In genomic region chr4:137436979-137437669, GRCm38 (mm10) we compare ENCODE assay signal across 37 mouse cellular contexts. TPM values are rescaled to one million over a fixed set of nuclear protein-coding genes. Genes with fewer than 3 reads are reported as not detected.
DNase-seq lines count a peak whose midpoint lies in the region; ATAC-seq and TF ChIP-seq lines count a peak whose summit lies in the region.
"Had no signal": no experiment of that assay in that cellular context is flagged by ENCODE, and none has a peak within 500 bp of the region (broad histone marks: within the 10 kb centered on the region; RNA-seq: fewer than 3 reads in every experiment).

No protein-coding gene starts in this region.

- H3K4me2 ChIP-seq in intestine, embryonic 15.5 days (replicated peaks): no peak overlapping the region
- no peak overlapping the region for H3K4me2 ChIP-seq in intestine, postnatal 0 days (replicated peaks; ENCODE audit: low read depth)
- H3K4me2 ChIP-seq in stomach, embryonic 16.5 days (ENCODE audit: low read depth, low read length): no peak overlapping the region
- H3K4me2 ChIP-seq: embryonic facial prominence, embryonic 13.5 days; forebrain, embryonic 13.5 days; heart, embryonic 12.5 days; heart, embryonic 15.5 days; hindbrain, embryonic 12.5 days; hindbrain, embryonic 15.5 days had no signal

- H3K9me3 ChIP-seq in intestine, embryonic 15.5 days: no peaks in the 10 kb centered on the region
- no peaks in the 10 kb centered on the region for H3K9me3 ChIP-seq in intestine, postnatal 0 days (ENCODE audit: control insufficient read depth)
- no peaks in the 10 kb centered on the region for H3K9me3 ChIP-seq in stomach, embryonic 16.5 days (replicated peaks; ENCODE audit: control insufficient read depth, low read length)
- H3K9me3 ChIP-seq: embryonic facial prominence, embryonic 10.5 days; embryonic facial prominence, embryonic 13.5 days; forebrain, embryonic 13.5 days; G1E; heart, embryonic 15.5 days; hindbrain, embryonic 12.5 days; hindbrain, embryonic 15.5 days had no signal

- DNase-seq in gastrocnemius, adult 18-20 months (ENCODE audit: low spot score): peak; percentile 36
- DNase-seq in gastrocnemius, postnatal 4 days (ENCODE audit: low spot score in 2 of 2): no peak
- DNase-seq in brain, adult 2 months (ENCODE audit: low read depth, low spot score): peak; percentile 46
- no peak for DNase-seq in ovary, postnatal 14 days (ENCODE audit: low spot score)
- DNase-seq in cerebellum, postnatal 36 days: no peak
- DNase-seq: adrenal gland, postnatal 10 days; adrenal gland, postnatal 36 days; B cell, adult 2 months; cerebellum, adult 11 months; cerebellum, adult 2 months; cerebellum, adult 9-11 months; cerebellum, postnatal 25 days; embryo, embryonic 11 days; gastrocnemius, postnatal 25 days; heart, adult 18-20 months; heart, postnatal 10 days; heart, postnatal 4 days; kidney, adult 2 months had no signal

- no peak for TF ChIP-seq CTCF in intestine, postnatal 0 days (IDR thresholded peaks at IDR 0.05; ENCODE audit: low read depth)

- H3K4me3 ChIP-seq in intestine, embryonic 15.5 days (replicated peaks): no peak overlapping the region
- H3K4me3 ChIP-seq in intestine, postnatal 0 days (ENCODE audit: low read depth, low read length): no peak overlapping the region
- H3K4me3 ChIP-seq in stomach, embryonic 16.5 days (replicated peaks; ENCODE audit: low read length): no peak overlapping the region
- H3K4me3 ChIP-seq: embryonic facial prominence, embryonic 10.5 days; embryonic facial prominence, embryonic 13.5 days; erythroblast, embryonic 14.5 days; forebrain, embryonic 13.5 days; heart, embryonic 12.5 days; heart, embryonic 15.5 days; hindbrain, embryonic 12.5 days; hindbrain, embryonic 15.5 days had no signal

- no peaks in the 10 kb centered on the region for H3K4me1 ChIP-seq in intestine, embryonic 15.5 days (replicated peaks)
- no peaks in the 10 kb centered on the region for H3K4me1 ChIP-seq in intestine, postnatal 0 days (replicated peaks; ENCODE audit: control insufficient read depth, insufficient read depth, low read length)
- H3K4me1 ChIP-seq in stomach, embryonic 16.5 days (ENCODE audit: control insufficient read depth, insufficient read depth, low read length): peaks cover 6% of the 10 kb centered on the region; the same call in 1 of the 2 replicates
- H3K4me1 ChIP-seq: embryonic facial prominence, embryonic 10.5 days; embryonic facial prominence, embryonic 13.5 days; forebrain, embryonic 13.5 days; hindbrain, embryonic 12.5 days; hindbrain, embryonic 15.5 days had no signal

- no peak overlapping the region for H3K9ac ChIP-seq in intestine, embryonic 15.5 days
- no peak overlapping the region for H3K9ac ChIP-seq in intestine, postnatal 0 days (ENCODE audit: low read depth, low read length)
- H3K9ac ChIP-seq in stomach, embryonic 16.5 days (ENCODE audit: low read length): no peak overlapping the region
- H3K9ac ChIP-seq: embryonic facial prominence, embryonic 13.5 days; forebrain, embryonic 13.5 days; heart, embryonic 12.5 days; heart, embryonic 15.5 days; hindbrain, embryonic 12.5 days; hindbrain, embryonic 15.5 days had no signal

- H3K36me3 ChIP-seq in intestine, embryonic 15.5 days: no peaks in the 10 kb centered on the region
- H3K36me3 ChIP-seq in intestine, postnatal 0 days (ENCODE audit: control insufficient read depth, insufficient read depth): no peaks in the 10 kb centered on the region
- H3K36me3 ChIP-seq in stomach, embryonic 16.5 days (ENCODE audit: control insufficient read depth, insufficient read depth, low read length): no peaks in the 10 kb centered on the region
- H3K36me3 ChIP-seq: embryonic facial prominence, embryonic 10.5 days; embryonic facial prominence, embryonic 13.5 days; G1E; heart, embryonic 12.5 days; heart, embryonic 15.5 days; hindbrain, embryonic 12.5 days; hindbrain, embryonic 15.5 days had no signal

- no peak overlapping the region for H3K27ac ChIP-seq in intestine, embryonic 15.5 days
- no peak overlapping the region for H3K27ac ChIP-seq in intestine, postnatal 0 days (ENCODE audit: low read depth, low read length)
- H3K27ac ChIP-seq in stomach, embryonic 16.5 days (ENCODE audit: low read length): no peak overlapping the region
- H3K27ac ChIP-seq: embryonic facial prominence, embryonic 10.5 days; embryonic facial prominence, embryonic 13.5 days; forebrain, embryonic 13.5 days; heart, embryonic 15.5 days; hindbrain, embryonic 12.5 days; hindbrain, embryonic 15.5 days had no signal

- no peaks in the 10 kb centered on the region for H3K27me3 ChIP-seq in intestine, embryonic 15.5 days (replicated peaks)
- no peaks in the 10 kb centered on the region for H3K27me3 ChIP-seq in intestine, postnatal 0 days (replicated peaks; ENCODE audit: control insufficient read depth, insufficient read depth, low read length)
- no peaks in the 10 kb centered on the region for H3K27me3 ChIP-seq in stomach, embryonic 16.5 days (ENCODE audit: control insufficient read depth, insufficient read depth, low read length)
- H3K27me3 ChIP-seq: embryonic facial prominence, embryonic 13.5 days; forebrain, embryonic 13.5 days; heart, embryonic 12.5 days; heart, embryonic 15.5 days; hindbrain, embryonic 12.5 days; hindbrain, embryonic 15.5 days; Patski had no signal

- ATAC-seq in intestine, embryonic 15.5 days: 0 out of 2 replicates have a peak, but pooled peaks have one; percentile 66
- no peak for ATAC-seq in intestine, postnatal 0 days
- 0 out of 2 replicates have a peak, but pooled peaks have one; percentile 29 for ATAC-seq in stomach, embryonic 16.5 days (ENCODE audit: insufficient read depth, low FRiP score)
- ATAC-seq: forebrain, embryonic 13.5 days; forebrain, embryonic 16.5 days; Patski had no signal

- 91% methylated on average over 8 of the region's 8 CpGs for WGBS in intestine, embryonic 15.5 days
- WGBS in intestine, postnatal 0 days: 87% methylated on average over 8 of the region's 8 CpGs
- 87% methylated on average over 8 of the region's 8 CpGs for WGBS in stomach, embryonic 16.5 days

RNA-seq across cellular contexts. Expression of gene Cela3b, which starts 6.8 kb away (rescaled TPM):
- under 1 TPM in 1 of 2 experiments, not detected in 1; 0.34 TPM for total RNA-seq in gastrocnemius, adult 18-20 months (2021)
- under 1 TPM in 1 of 2 experiments, not detected in 1; 0.34 TPM for total RNA-seq in gastrocnemius, postnatal 4 days (2021)
- 74.8 and 281 TPM in 2 replicates for polyA plus RNA-seq in intestine, embryonic 15.5 days (2015; fragmentation: Nextera tagmentation; extraction: Ambion mirVana)
- 9.1 and 13.6 TPM in 2 replicates for polyA plus RNA-seq in intestine, postnatal 0 days (2015; fragmentation: Nextera tagmentation; extraction: Ambion mirVana)
- polyA plus RNA-seq in stomach, embryonic 16.5 days (2015; fragmentation: Nextera tagmentation; extraction: Ambion mirVana): 406 and 529 TPM in 2 replicates
- total RNA-seq: adrenal gland, adult 18-20 months; adrenal gland, postnatal 10 days; adrenal gland, postnatal 36 days; CH12.LX; G1E; gastrocnemius, postnatal 25 days; heart, adult 18-20 months; heart, postnatal 10 days; heart, postnatal 4 days had no signal
- polyA plus RNA-seq: cerebellum, adult 2 months; cortical plate, adult 2 months; embryonic facial prominence, embryonic 10.5 days; embryonic facial prominence, embryonic 13.5 days; erythroblast, embryonic 14.5 days; forebrain, embryonic 13.5 days; forebrain, embryonic 16.5 days; frontal cortex, adult 2 months; G1E; heart, embryonic 12.5 days; heart, embryonic 15.5 days; hindbrain, embryonic 12.5 days; hindbrain, embryonic 15.5 days; kidney, adult 2 months; Patski had no signal

RNA-seq across cellular contexts. Expression of gene 1700013G24Rik, which starts 16.0 kb away (rescaled TPM):
- total RNA-seq in gastrocnemius, adult 18-20 months (2021): not detected
- under 1 TPM in 1 of 2 experiments, not detected in 1; 0.34 TPM for total RNA-seq in gastrocnemius, postnatal 4 days (2021)
- not detected in 2 replicates for polyA plus RNA-seq in intestine, embryonic 15.5 days (2015; fragmentation: Nextera tagmentation; extraction: Ambion mirVana)
- polyA plus RNA-seq in intestine, postnatal 0 days (2015; fragmentation: Nextera tagmentation; extraction: Ambion mirVana): not detected in 2 replicates
- polyA plus RNA-seq in stomach, embryonic 16.5 days (2015; fragmentation: Nextera tagmentation; extraction: Ambion mirVana): not detected in 2 replicates
- total RNA-seq: adrenal gland, adult 18-20 months; adrenal gland, postnatal 10 days; adrenal gland, postnatal 36 days; CH12.LX; gastrocnemius, postnatal 25 days; heart, adult 18-20 months; heart, postnatal 10 days; heart, postnatal 4 days had no signal
- polyA plus RNA-seq: cerebellum, adult 2 months; cortical plate, adult 2 months; embryonic facial prominence, embryonic 10.5 days; embryonic facial prominence, embryonic 13.5 days; erythroblast, embryonic 14.5 days; forebrain, embryonic 13.5 days; forebrain, embryonic 16.5 days; frontal cortex, adult 2 months; G1E; heart, embryonic 12.5 days; heart, embryonic 15.5 days; hindbrain, embryonic 12.5 days; hindbrain, embryonic 15.5 days; intestine, embryonic 14.5 days; Patski had no signal

RNA-seq across cellular contexts. Expression of gene Cela3a, which starts 27.5 kb away (rescaled TPM):
- not detected for total RNA-seq in gastrocnemius, adult 18-20 months (2021)
- under 1 TPM in 1 of 2 experiments, not detected in 1; 0.34 TPM for total RNA-seq in gastrocnemius, postnatal 4 days (2021)
- polyA plus RNA-seq in intestine, embryonic 15.5 days (2015; fragmentation: Nextera tagmentation; extraction: Ambion mirVana): not detected in 2 replicates
- not detected in 2 replicates for polyA plus RNA-seq in intestine, postnatal 0 days (2015; fragmentation: Nextera tagmentation; extraction: Ambion mirVana)
- 0.54 and 0.83 TPM in 2 replicates for polyA plus RNA-seq in stomach, embryonic 16.5 days (2015; fragmentation: Nextera tagmentation; extraction: Ambion mirVana)
- total RNA-seq: adrenal gland, adult 18-20 months; adrenal gland, postnatal 10 days; adrenal gland, postnatal 36 days; CH12.LX; G1E; gastrocnemius, postnatal 25 days; heart, adult 18-20 months; heart, postnatal 10 days; heart, postnatal 4 days had no signal
- polyA plus RNA-seq: cerebellum, adult 2 months; cortical plate, adult 2 months; embryonic facial prominence, embryonic 10.5 days; embryonic facial prominence, embryonic 13.5 days; erythroblast, embryonic 14.5 days; forebrain, embryonic 13.5 days; forebrain, embryonic 16.5 days; frontal cortex, adult 2 months; G1E; heart, embryonic 12.5 days; heart, embryonic 15.5 days; hindbrain, embryonic 12.5 days; hindbrain, embryonic 15.5 days; intestine, embryonic 14.5 days; kidney, adult 2 months; Patski had no signal

RNA-seq across cellular contexts. Expression of gene Hspg2, which starts 31.4 kb away (rescaled TPM):
- 10 to 100 TPM; 53.7 to 61.6 TPM for total RNA-seq in gastrocnemius, adult 18-20 months (2021)
- 100 to 1,000 TPM; 336 to 381 TPM for total RNA-seq in gastrocnemius, postnatal 4 days (2021)
- 20.9 and 23.0 TPM in 2 replicates for polyA plus RNA-seq in intestine, embryonic 15.5 days (2015; fragmentation: Nextera tagmentation; extraction: Ambion mirVana)
- polyA plus RNA-seq in intestine, postnatal 0 days (2015; fragmentation: Nextera tagmentation; extraction: Ambion mirVana): 16.3 and 16.4 TPM in 2 replicates
- 29.5 and 31.7 TPM in 2 replicates for polyA plus RNA-seq in stomach, embryonic 16.5 days (2015; fragmentation: Nextera tagmentation; extraction: Ambion mirVana)
- polyA plus RNA-seq: G1E had no signal

Comparison
In these comparisons a context has a peak if more than half of its experiments do, and no peak if none do; other contexts are left out.
1. DNase-seq: peak in gastrocnemius, adult 18-20 months (single experiment) and brain, adult 2 months (single experiment); none in gastrocnemius, postnatal 4 days (0 of 2), ovary, postnatal 14 days (single experiment) and cerebellum, postnatal 36 days (0 of 2).